Mouse (Mus musculus): ENCODE measurements at regions not wholly inside any gene's neighbourhood (a gene's known extent, or its start where the extent isn't known, plus 50 kb on each side); places are given as distances from the start of the nearest gene placed in this dataset.
A peak's percentile ranks its signal among the peaks of the same experiment; 100 is the strongest.

GRCm38 (mm10) chr11:64217181-64217580 lies 137.9 kb upstream of the Cox10 start:
- Histone ChIP-seq H3K4me1 (0 out of 2 replicates have a peak, but pooled peaks cover 3% of the 10 kb centered on the region), H3K4me2 (no peak overlapping the region), H3K27me3 (no peaks in the 10 kb centered on the region), H3K9ac (no peak overlapping the region), H3K9me3 (no peaks in the 10 kb centered on the region), H3K27ac (no peak overlapping the region), H3K36me3 (no peaks in the 10 kb centered on the region), H3K4me3 (no peak overlapping the region)
- 41% methylated on average over 2 of the region's 2 CpGs for WGBS
- ATAC-seq (ENCODE audit: insufficient number of reproducible peaks, low FRiP score, low TSS enrichment, low read depth) = 0 out of 2 replicates have a peak, but pooled peaks have one; percentile 35

- H3K36me3 ChIP-seq = no peaks in the 10 kb centered on the region
- H3K9me3 ChIP-seq = no peaks in the 10 kb centered on the region
- peak overlapping the region; percentile 4; the same call in 1 of the 2 replicates for H3K27ac ChIP-seq
- no peak overlapping the region for H3K9ac ChIP-seq
- no peaks in the 10 kb centered on the region for H3K4me1 ChIP-seq
- no peak overlapping the region for H3K4me3 ChIP-seq
- 0 out of 2 replicates have a peak, but pooled peaks have one; percentile 40 for ATAC-seq (ENCODE audit: insufficient number of reproducible peaks, low FRiP score, low TSS enrichment, low read depth)
- H3K4me2 ChIP-seq = no peak overlapping the region
- 55% methylated on average over 3 of the region's 3 CpGs for WGBS
- no peaks in the 10 kb centered on the region for H3K27me3 ChIP-seq
Observed at GRCm38 (mm10) chr11:64210916-64211315, 131.6 kb upstream of the Cox10 start.

DNA sequence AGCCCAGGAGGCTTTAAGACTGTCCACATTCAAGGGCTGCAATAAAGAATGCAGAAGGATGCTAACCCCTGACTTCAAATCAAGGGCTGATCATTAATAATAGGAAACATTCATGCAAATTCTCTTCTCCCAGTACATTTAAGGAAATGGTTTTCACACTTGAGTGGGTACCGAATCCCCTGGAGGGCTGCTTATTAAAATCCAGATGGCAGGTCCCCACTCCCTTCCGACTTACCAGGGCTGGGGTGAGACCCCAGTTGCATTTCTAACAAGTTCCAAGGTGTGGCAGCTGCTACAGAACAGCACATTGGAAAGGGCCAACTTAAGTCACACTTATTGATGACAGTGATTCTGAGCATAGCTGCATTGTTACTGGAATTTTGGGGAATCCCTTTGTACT lies 129.0 kb upstream of the Cox10 start:
- no peak overlapping the region for H3K4me3 ChIP-seq
- 27% methylated on average over 2 of the region's 2 CpGs for WGBS

GRCm38 (mm10) chr11:64207358-64207864 lies 128.1 kb upstream of the Cox10 start:
- Histone ChIP-seq H3K4me1 (no peaks in the 10 kb centered on the region), H3K9ac (no peak overlapping the region), H3K27me3 (no peaks in the 10 kb centered on the region), H3K9me3 (no peaks in the 10 kb centered on the region), H3K4me3 (no peak overlapping the region), H3K27ac (no peak overlapping the region), H3K36me3 (no peaks in the 10 kb centered on the region), H3K4me2 (no peak overlapping the region)
- 60% methylated on average over 4 of the region's 4 CpGs for WGBS
- ATAC-seq (ENCODE audit: insufficient number of reproducible peaks, low FRiP score, low TSS enrichment, low read depth) = no peak

More for the DNA sequence above, 129.0 kb upstream of the Cox10 start:
- Histone ChIP-seq H3K9me3 (no peaks in the 10 kb centered on the region), H3K4me1 (no peaks in the 10 kb centered on the region), H3K27ac (no peak overlapping the region), H3K4me2 (no peak overlapping the region), H3K36me3 (no peaks in the 10 kb centered on the region), H3K9ac (no peak overlapping the region), H3K27me3 (no peaks in the 10 kb centered on the region)
- no peak for ATAC-seq (ENCODE audit: insufficient number of reproducible peaks, low FRiP score, low TSS enrichment, low read depth)

GRCm38 (mm10) chr11:64206155-64206554 lies 126.9 kb upstream of the Cox10 start:
- Histone ChIP-seq H3K4me1 (no peaks in the 10 kb centered on the region), H3K36me3 (no peaks in the 10 kb centered on the region), H3K9me3 (no peaks in the 10 kb centered on the region), H3K27me3 (no peaks in the 10 kb centered on the region), H3K27ac (no peak overlapping the region), H3K9ac (no peak overlapping the region), H3K4me2 (no peak overlapping the region), H3K4me3 (no peak overlapping the region)
- no peak for ATAC-seq (ENCODE audit: insufficient number of reproducible peaks, low FRiP score, low TSS enrichment, low read depth)
- WGBS = 76% methylated on average over 2 of the region's 2 CpGs

DNA sequence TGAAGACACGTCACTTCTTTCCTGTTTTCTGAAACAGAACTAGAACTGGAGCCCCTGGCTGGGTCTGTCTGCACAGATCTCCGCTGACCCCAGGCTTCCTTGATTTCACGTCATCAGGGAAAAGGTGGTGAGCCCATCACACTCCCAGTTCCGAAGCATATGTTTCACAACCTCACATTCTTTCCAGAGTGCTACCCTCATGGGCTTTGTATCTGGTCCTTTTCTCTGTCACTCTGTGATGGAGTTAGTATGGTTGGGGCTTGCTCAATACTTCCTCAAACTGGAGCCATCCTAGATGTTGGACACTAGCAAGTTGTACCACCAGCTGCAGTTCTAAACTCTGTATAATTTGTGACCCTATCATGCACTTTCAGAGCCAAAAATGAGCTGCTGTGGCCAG lies 125.8 kb upstream of the Cox10 start:
- no peak for ATAC-seq (ENCODE audit: insufficient number of reproducible peaks, low FRiP score, low TSS enrichment, low read depth)
- Histone ChIP-seq H3K4me1 (no peaks in the 10 kb centered on the region), H3K36me3 (no peaks in the 10 kb centered on the region), H3K9ac (no peak overlapping the region), H3K4me2 (no peak overlapping the region), H3K4me3 (no peak overlapping the region), H3K27ac (no peak overlapping the region), H3K27me3 (no peaks in the 10 kb centered on the region), H3K9me3 (no peaks in the 10 kb centered on the region)
- 83% methylated on average over 4 of the region's 4 CpGs for WGBS

- no peaks in the 10 kb centered on the region for H3K4me1 ChIP-seq
- WGBS = 62% methylated on average over 7 of the region's 7 CpGs
- H3K9ac ChIP-seq = no peak overlapping the region
- no peaks in the 10 kb centered on the region for H3K36me3 ChIP-seq
- H3K27me3 ChIP-seq = no peaks in the 10 kb centered on the region
- no peak overlapping the region for H3K27ac ChIP-seq
- ATAC-seq (ENCODE audit: insufficient number of reproducible peaks, low FRiP score, low TSS enrichment, low read depth) = no peak
- no peak overlapping the region for H3K4me3 ChIP-seq
- H3K9me3 ChIP-seq = no peaks in the 10 kb centered on the region
- H3K4me2 ChIP-seq = no peak overlapping the region
Observed at GRCm38 (mm10) chr11:64204305-64204704, 125.0 kb upstream of the Cox10 start.

DNA sequence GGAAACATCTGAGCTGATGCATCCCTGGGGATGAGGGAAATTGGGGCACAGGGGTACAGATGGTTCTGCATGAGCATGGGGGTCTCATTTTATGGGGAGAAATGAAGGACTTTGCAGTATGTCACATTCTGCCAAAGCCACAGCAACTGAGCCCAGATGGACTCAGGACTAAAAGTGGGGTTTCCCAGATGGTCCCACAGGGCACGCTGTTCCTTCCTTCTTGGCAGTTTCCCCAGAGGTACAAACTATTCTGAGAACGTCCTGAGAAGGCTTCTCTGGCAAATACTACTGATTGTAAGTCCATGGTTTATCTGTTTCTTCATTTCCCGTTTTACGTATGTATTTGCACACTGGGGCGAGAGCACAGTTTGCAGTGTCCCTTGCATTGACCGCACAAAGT lies 121.6 kb upstream of the Cox10 start:
- ATAC-seq (ENCODE audit: insufficient number of reproducible peaks, low FRiP score, low TSS enrichment, low read depth) = no peak
- no peak overlapping the region for H3K27ac ChIP-seq
- H3K36me3 ChIP-seq = no peaks in the 10 kb centered on the region
- no peak overlapping the region for H3K4me2 ChIP-seq
- no peaks in the 10 kb centered on the region for H3K27me3 ChIP-seq
- no peaks in the 10 kb centered on the region for H3K9me3 ChIP-seq
- H3K4me3 ChIP-seq = no peak overlapping the region
- H3K9ac ChIP-seq = no peak overlapping the region
- H3K4me1 ChIP-seq = no peaks in the 10 kb centered on the region
- 82% methylated on average over 6 of the region's 6 CpGs for WGBS

DNA sequence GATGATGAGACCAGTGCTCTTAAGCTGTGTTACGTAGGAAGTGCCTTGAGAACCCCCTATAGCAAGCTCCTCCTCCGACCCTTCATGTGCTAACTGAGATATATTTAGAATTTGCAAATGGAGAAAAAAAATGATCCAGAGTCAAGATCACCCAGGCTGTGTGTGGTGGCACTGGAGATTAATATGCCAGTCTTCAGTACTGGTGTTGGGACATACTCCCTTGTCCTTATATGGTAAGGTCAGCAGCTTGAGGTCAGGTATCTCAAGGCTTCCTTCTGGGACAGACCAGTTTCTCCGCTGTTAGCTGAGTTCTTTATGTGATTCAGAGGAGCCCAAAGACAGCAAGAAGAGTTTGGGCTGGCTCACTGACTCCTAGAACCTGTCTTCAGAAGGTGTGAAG lies 116.0 kb upstream of the Cox10 start:
- Histone ChIP-seq H3K4me1 (no peaks in the 10 kb centered on the region), H3K27me3 (no peaks in the 10 kb centered on the region), H3K36me3 (no peaks in the 10 kb centered on the region), H3K4me3 (no peak overlapping the region), H3K27ac (no peak overlapping the region), H3K4me2 (no peak overlapping the region), H3K9me3 (no peaks in the 10 kb centered on the region), H3K9ac (no peak overlapping the region)
- 91% methylated on average over 3 of the region's 3 CpGs for WGBS
- ATAC-seq (ENCODE audit: insufficient number of reproducible peaks, low FRiP score, low TSS enrichment, low read depth) = no peak

DNA sequence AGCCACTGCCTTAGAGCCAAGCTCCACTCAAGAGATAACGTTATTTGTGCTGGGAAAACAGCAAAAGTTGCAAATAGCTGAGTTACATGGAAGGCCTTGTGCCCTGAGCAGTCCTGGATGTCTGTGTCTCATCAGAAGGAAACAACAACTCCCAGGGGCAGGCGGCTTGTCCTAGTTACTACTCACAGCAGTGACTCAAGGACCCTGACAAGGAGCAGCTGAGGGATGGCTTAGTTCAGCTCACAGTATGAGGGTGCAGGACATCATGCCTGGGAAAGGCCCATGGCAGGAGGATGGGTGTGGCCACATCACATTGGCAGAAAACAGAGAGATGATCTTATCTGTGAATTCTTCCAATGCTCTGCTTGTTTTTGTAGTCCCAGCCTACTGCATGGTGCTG lies 109.4 kb upstream of the Cox10 start:
- no peak for ATAC-seq (ENCODE audit: insufficient number of reproducible peaks, low FRiP score, low TSS enrichment, low read depth)
- H3K9ac ChIP-seq = no peak overlapping the region
- H3K27ac ChIP-seq = no peak overlapping the region
- no peaks in the 10 kb centered on the region for H3K9me3 ChIP-seq
- 78% methylated on average over 2 of the region's 2 CpGs for WGBS
- H3K4me3 ChIP-seq = no peak overlapping the region
- H3K4me2 ChIP-seq = no peak overlapping the region
- no peaks in the 10 kb centered on the region for H3K36me3 ChIP-seq
- H3K4me1 ChIP-seq = no peaks in the 10 kb centered on the region; the same call in 1 of the 2 replicates
- H3K27me3 ChIP-seq = no peaks in the 10 kb centered on the region

- no peak overlapping the region for H3K27ac ChIP-seq
- H3K36me3 ChIP-seq = no peaks in the 10 kb centered on the region
- 70% methylated on average over 9 of the region's 9 CpGs for WGBS
- no peak for ATAC-seq (ENCODE audit: insufficient number of reproducible peaks, low FRiP score, low TSS enrichment, low read depth)
- no peak overlapping the region for H3K9ac ChIP-seq
- H3K4me1 ChIP-seq = no peaks in the 10 kb centered on the region; the same call in 1 of the 2 replicates
- H3K4me3 ChIP-seq = no peak overlapping the region
- no peaks in the 10 kb centered on the region for H3K27me3 ChIP-seq
- no peak overlapping the region for H3K4me2 ChIP-seq
- H3K9me3 ChIP-seq = no peaks in the 10 kb centered on the region
Observed at GRCm38 (mm10) chr11:64187488-64188444, 108.5 kb upstream of the Cox10 start.

- no peak for ATAC-seq (ENCODE audit: insufficient number of reproducible peaks, low FRiP score, low TSS enrichment, low read depth)
- Histone ChIP-seq H3K4me1 (no peaks in the 10 kb centered on the region; the same call in 1 of the 2 replicates), H3K9me3 (no peaks in the 10 kb centered on the region), H3K4me3 (no peak overlapping the region), H3K9ac (no peak overlapping the region), H3K4me2 (no peak overlapping the region), H3K27me3 (no peaks in the 10 kb centered on the region), H3K36me3 (no peaks in the 10 kb centered on the region), H3K27ac (no peak overlapping the region)
- 59% methylated on average over 3 of the region's 3 CpGs for WGBS
Observed at GRCm38 (mm10) chr11:64187007-64187406, 107.7 kb upstream of the Cox10 start.

Data from limb, embryonic 15.5 days (tissue).